Mouse (Mus musculus) myocyte (in vitro differentiated cells): ENCODE measurements around the gene Cpne9. TPM values are rescaled to one million over a fixed set of nuclear protein-coding genes. Genes with fewer than 3 reads are reported as not detected.

Experiments
- H3K27me3 ChIP-seq: one replicate; pipeline ENCODE4 v1.6.1; 2011; ENCODE audit not compliant: control insufficient read depth, insufficient read depth, insufficient read length
- H3K36me3 ChIP-seq: one replicate; pipeline ENCODE4 v1.6.1; 2011; ENCODE audit not compliant: control insufficient read depth, insufficient read depth
- H3K4me2 ChIP-seq: one replicate; pipeline ENCODE4 v1.6.1; 2011; ENCODE audit warnings: low read depth, control low read depth
- H3K4me3 ChIP-seq: one replicate; pipeline ENCODE4 v1.5.1; 2011; ENCODE audit warnings: mild to moderate bottlenecking, control low read depth, moderate library complexity
- H3K79me2 ChIP-seq: one replicate; pipeline ENCODE4 v1.6.1; 2011; ENCODE audit not compliant: control insufficient read depth, insufficient read depth
- H3ac ChIP-seq: one replicate; pipeline ENCODE4 v1.6.1; 2011; ENCODE audit not compliant: control insufficient read depth, insufficient read length
- CEBPB ChIP-seq: IDR thresholded peaks from 2 replicates; pipeline ENCODE4 v1.6.1; 2011; ENCODE audit warnings: mild to moderate bottlenecking, moderate library complexity; ENCODE audit not compliant: poor library complexity, insufficient read depth, severe bottlenecking
- E2F4 ChIP-seq: IDR thresholded peaks from one replicate; pipeline ENCODE4 v1.6.1; 2011; ENCODE audit warnings: mild to moderate bottlenecking, control low read depth, moderate library complexity; ENCODE audit not compliant: insufficient read depth
- MYOD1 ChIP-seq, 3 experiments: IDR thresholded peaks; one replicate each; pipeline ENCODE4 v1.6.1; 2011; ENCODE audit warnings: control low read depth in 2 of 3, low read depth in 2 of 3, mild to moderate bottlenecking in 2 of 3, moderate library complexity in 1 of 3; ENCODE audit not compliant: insufficient read length in 2 of 3, control insufficient read depth in 1 of 3
- MYOG ChIP-seq, 3 experiments: IDR thresholded peaks; one replicate each; pipeline ENCODE4 v1.6.1; 2011; ENCODE audit warnings: control low read depth in 2 of 3, low read depth in 2 of 3, mild to moderate bottlenecking in 2 of 3; ENCODE audit not compliant: insufficient read length in 2 of 3, control insufficient read depth in 1 of 3, insufficient read depth in 1 of 3
- POLR2A ChIP-seq: IDR thresholded peaks from one replicate; pipeline ENCODE4 v1.6.1; 2011; ENCODE audit warnings: low read depth, mild to moderate bottlenecking, control low read depth, moderate library complexity; ENCODE audit not compliant: insufficient read length
- POLR2AphosphoS2 ChIP-seq: IDR thresholded peaks from one replicate; pipeline ENCODE4 v1.6.1; 2011; ENCODE audit warnings: low read depth, control low read depth; ENCODE audit not compliant: insufficient read length
- TCF12 ChIP-seq: IDR thresholded peaks from one replicate; pipeline ENCODE4 v1.6.1; 2011; ENCODE audit warnings: mild to moderate bottlenecking, control low read depth; ENCODE audit not compliant: poor library complexity, insufficient read depth, severe bottlenecking
- polyA plus RNA-seq: library from polyadenylated mRNA; unstranded; fragments of >200 nt; fragmentation: generic; extraction: Trizol; gene quantifications from one replicate; pipeline ENCODE4 v1.2.1, GENCODE M21; 2012; ENCODE audit warnings: missing spikeins

Gene Cpne9
- polyA plus RNA-seq, 1 experiment: 0.08 TPM

- Histone ChIP-seq H3K79me2 (no peaks in the 10 kb centered on the region), H3K4me3 (no peak overlapping the region), H3K4me2 (no peak overlapping the region), H3ac (no peak overlapping the region), H3K36me3 (no peaks in the 10 kb centered on the region), H3K27me3 (no peaks in the 10 kb centered on the region)
- no peak for TF ChIP-seq MYOD1 (IDR thresholded peaks at IDR 0.05; ENCODE audit: control insufficient read depth in 1 of 3, insufficient read length in 2 of 3, low read depth in 2 of 3)
Measured at GRCm38 (mm10) chr6:113352820-113353219, 70.7 kb downstream of the Cpne9 start.

GRCm38 (mm10) chr6:113353696-113354095, 71.6 kb downstream of the Cpne9 start:
- TF ChIP-seq TCF12: no peak
- no peak for TF ChIP-seq MYOG (IDR thresholded peaks at IDR 0.05; ENCODE audit: control insufficient read depth in 1 of 3, insufficient read depth in 1 of 3, insufficient read length in 2 of 3, low read depth in 2 of 3)
- no peak for TF ChIP-seq POLR2A
- no peak for TF ChIP-seq MYOD1 (IDR thresholded peaks at IDR 0.05; ENCODE audit: control insufficient read depth in 1 of 3, insufficient read length in 2 of 3, low read depth in 2 of 3)
- no peak for TF ChIP-seq E2F4
- no peak for TF ChIP-seq CEBPB
- no peak for TF ChIP-seq POLR2AphosphoS2

More at GRCm38 (mm10) chr6:113353696-113354095, 71.6 kb downstream of the Cpne9 start:
- no peaks in the 10 kb centered on the region for H3K27me3 ChIP-seq
- H3ac ChIP-seq: no peak overlapping the region
- H3K79me2 ChIP-seq: no peaks in the 10 kb centered on the region
- no peak overlapping the region for H3K4me2 ChIP-seq
- H3K4me3 ChIP-seq: no peak overlapping the region
- no peaks in the 10 kb centered on the region for H3K36me3 ChIP-seq

Other genes starting within 250 kb of the Cpne9 start
- 22.9 TPM for gene Thumpd3, start 236.1 kb upstream of the Cpne9 start, polyA plus RNA-seq
- gene Setd5, start 204.9 kb upstream of the Cpne9 start, polyA plus RNA-seq: 21.8 TPM
- gene Lhfpl4, start 86.9 kb upstream of the Cpne9 start, polyA plus RNA-seq: 0.11 TPM
- 16.8 TPM for gene Mtmr14, start 44.5 kb upstream of the Cpne9 start, polyA plus RNA-seq
- 15.0 TPM for gene Brpf1, start 24.8 kb downstream of the Cpne9 start, polyA plus RNA-seq
- gene Ogg1, start 44.7 kb downstream of the Cpne9 start, polyA plus RNA-seq: 11.8 TPM
- 44.5 TPM for gene Camk1, start 61.7 kb downstream of the Cpne9 start, polyA plus RNA-seq
- gene Tada3, start 95.6 kb downstream of the Cpne9 start, polyA plus RNA-seq: 32.1 TPM
- 207 TPM for gene Arpc4, start 95.8 kb downstream of the Cpne9 start, polyA plus RNA-seq
- gene Ttll3, start 107.0 kb downstream of the Cpne9 start, polyA plus RNA-seq: 1.9 TPM
- gene Rpusd3, start 137.0 kb downstream of the Cpne9 start, polyA plus RNA-seq: 11.7 TPM
- not detected for gene Cidec, start 153.5 kb downstream of the Cpne9 start, polyA plus RNA-seq
- 92.7 TPM for gene Jagn1, start 160.3 kb downstream of the Cpne9 start, polyA plus RNA-seq
- gene Il17re, start 176.2 kb downstream of the Cpne9 start, polyA plus RNA-seq: not detected
- gene Il17rc, start 189.1 kb downstream of the Cpne9 start, polyA plus RNA-seq: 73.0 TPM
- 78.2 TPM for gene Creld1, start 201.0 kb downstream of the Cpne9 start, polyA plus RNA-seq
- gene Prrt3, start 219.6 kb downstream of the Cpne9 start, polyA plus RNA-seq: 0.22 TPM
- gene Emc3, start 249.3 kb downstream of the Cpne9 start, polyA plus RNA-seq: 86.5 TPM
- gene Fancd2, start 249.4 kb downstream of the Cpne9 start, polyA plus RNA-seq: 2.3 TPM